Comparison of ENCODE assay signal across 15 mouse cellular contexts in genomic region chr13:58687609-58688008, GRCm38 (mm10).
"Had no signal": no experiment of that assay in that cellular context is flagged by ENCODE, and none has a peak within 500 bp of the region (broad histone marks: within the 10 kb centered on the region; RNA-seq: fewer than 3 reads in every experiment).

No protein-coding gene starts in this region.

- H3K27me3 ChIP-seq: intestine, embryonic 15.5 days; limb, embryonic 12.5 days; limb, embryonic 15.5 days; liver, embryonic 13.5 days; midbrain, embryonic 13.5 days had no signal

- H3K36me3 ChIP-seq: intestine, embryonic 15.5 days; limb, embryonic 12.5 days; limb, embryonic 15.5 days; liver, embryonic 13.5 days; midbrain, embryonic 10.5 days; midbrain, embryonic 13.5 days had no signal

- H3K27ac ChIP-seq: intestine, embryonic 15.5 days; limb, embryonic 12.5 days; limb, embryonic 15.5 days; liver, embryonic 13.5 days; midbrain, embryonic 10.5 days; midbrain, embryonic 13.5 days had no signal

- DNase-seq: kidney, adult 11 months; kidney, adult 9 months; kidney, postnatal 14 days; kidney, postnatal 4 days; layer of hippocampus, adult 9-11 months; liver, embryonic 13.5 days; lung, adult 2 months; lung, postnatal 14 days; thymus, adult 18-20 months; thymus, postnatal 36 days had no signal

- H3K4me3 ChIP-seq: intestine, embryonic 15.5 days; limb, embryonic 12.5 days; limb, embryonic 15.5 days; liver, embryonic 13.5 days; midbrain, embryonic 10.5 days; midbrain, embryonic 13.5 days had no signal

- H3K4me2 ChIP-seq: intestine, embryonic 15.5 days; limb, embryonic 12.5 days; limb, embryonic 15.5 days; liver, embryonic 13.5 days; midbrain, embryonic 13.5 days had no signal

- ATAC-seq: intestine, embryonic 15.5 days; midbrain, embryonic 13.5 days had no signal

- H3K4me1 ChIP-seq: intestine, embryonic 15.5 days; limb, embryonic 12.5 days; limb, embryonic 15.5 days; liver, embryonic 13.5 days; midbrain, embryonic 13.5 days had no signal

- H3K9ac ChIP-seq: intestine, embryonic 15.5 days; limb, embryonic 12.5 days; limb, embryonic 15.5 days; liver, embryonic 13.5 days; midbrain, embryonic 13.5 days had no signal

- H3K9me3 ChIP-seq: intestine, embryonic 15.5 days; limb, embryonic 12.5 days; limb, embryonic 15.5 days; liver, embryonic 13.5 days; midbrain, embryonic 13.5 days had no signal
